8 mouse cellular contexts compared by ENCODE assay signal in the genomic region with DNA sequence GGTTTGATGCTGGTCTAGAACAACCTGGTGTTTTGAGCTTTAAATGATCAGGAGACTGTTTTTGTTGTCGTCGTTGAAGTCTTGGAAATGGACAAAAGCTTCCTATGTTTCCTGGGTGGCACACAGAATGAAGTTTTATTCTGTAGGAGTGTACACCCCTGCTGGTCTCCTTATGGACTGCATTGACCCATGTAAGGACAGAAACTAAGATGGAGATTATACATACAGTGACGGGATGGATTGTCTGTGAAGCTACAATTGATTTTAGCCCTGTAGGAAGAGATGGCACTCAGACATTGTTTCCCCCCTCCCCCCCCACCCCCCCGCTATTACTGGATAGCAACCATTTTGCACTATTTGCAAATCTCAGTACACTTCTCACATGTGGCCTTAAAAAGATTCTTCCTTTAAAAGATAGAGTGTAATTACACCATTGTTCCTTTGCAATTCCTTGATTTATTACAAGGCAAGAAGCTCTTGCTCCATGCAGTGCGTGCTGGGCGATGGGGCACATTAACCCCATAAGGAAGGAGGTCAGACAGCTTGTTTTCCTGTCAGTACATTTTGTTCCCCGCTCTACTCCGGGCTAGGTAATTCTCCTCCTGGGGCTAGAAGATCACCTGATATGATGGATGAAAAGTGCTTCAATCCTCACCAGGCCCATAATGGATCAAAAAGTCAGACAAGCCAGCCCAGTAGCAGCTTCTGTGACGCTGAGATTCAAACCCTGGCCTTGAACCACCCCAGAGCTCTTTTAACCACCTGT. TPM values are rescaled to one million over a fixed set of nuclear protein-coding genes. Genes with fewer than 3 reads are reported as not detected.
DNase-seq lines count a peak whose midpoint lies in the region; ATAC-seq and TF ChIP-seq lines count a peak whose summit lies in the region.

No protein-coding gene starts in this region.

- H3K36me3 ChIP-seq in embryonic facial prominence, embryonic 12.5 days, result no peaks in the 10 kb centered on the region
- no peaks in the 10 kb centered on the region for H3K36me3 ChIP-seq in intestine, postnatal 0 days (ENCODE audit: control insufficient read depth, insufficient read depth)
- H3K36me3 ChIP-seq in neural tube, embryonic 14.5 days (ENCODE audit: control insufficient read depth, insufficient read depth, low read length), result no peaks in the 10 kb centered on the region

- peaks cover 8% of the 10 kb centered on the region; the same call in 1 of the 2 replicates for H3K4me1 ChIP-seq in embryonic facial prominence, embryonic 12.5 days
- no peaks in the 10 kb centered on the region; the same call in 1 of the 2 replicates for H3K4me1 ChIP-seq in intestine, postnatal 0 days (replicated peaks; ENCODE audit: control insufficient read depth, insufficient read depth, low read length)
- H3K4me1 ChIP-seq in neural tube, embryonic 14.5 days (ENCODE audit: control insufficient read depth, insufficient read depth, low read length), result peaks cover 8% of the 10 kb centered on the region

- peak overlapping the region; percentile 89 for H3K4me3 ChIP-seq in gastrocnemius, adult 2 months
- H3K4me3 ChIP-seq in embryonic facial prominence, embryonic 12.5 days, result peak overlapping the region; percentile 83
- peak overlapping the region; percentile 62 for H3K4me3 ChIP-seq in intestine, postnatal 0 days (ENCODE audit: low read depth, low read length)
- peak overlapping the region; percentile 72 for H3K4me3 ChIP-seq in neural tube, embryonic 14.5 days (ENCODE audit: low read depth, low read length)

- H3K27ac ChIP-seq in gastrocnemius, adult 2 months, result peak overlapping the region; percentile 89
- H3K27ac ChIP-seq in embryonic facial prominence, embryonic 12.5 days, result peak overlapping the region; percentile 82
- no peak overlapping the region for H3K27ac ChIP-seq in intestine, postnatal 0 days (ENCODE audit: low read depth, low read length)
- H3K27ac ChIP-seq in neural tube, embryonic 14.5 days (ENCODE audit: low read depth, low read length), result peak overlapping the region; percentile 85

- no peaks in the 10 kb centered on the region for H3K9me3 ChIP-seq in embryonic facial prominence, embryonic 12.5 days
- no peaks in the 10 kb centered on the region for H3K9me3 ChIP-seq in intestine, postnatal 0 days (ENCODE audit: control insufficient read depth)
- no peaks in the 10 kb centered on the region for H3K9me3 ChIP-seq in neural tube, embryonic 14.5 days (ENCODE audit: control insufficient read depth, low read length)

- no peak for DNase-seq in gastrocnemius, adult 2 months
- DNase-seq in gastrocnemius, postnatal 10 days, result no peak
- peak; percentile 45 for DNase-seq in 3T3-L1 (ENCODE audit: low read depth, low spot score)
- no peak for DNase-seq in layer of hippocampus, postnatal 14 days (ENCODE audit: low spot score in 2 of 2)
- no peak for DNase-seq in urinary bladder, postnatal 25 days (ENCODE audit: low spot score)

- WGBS in embryonic facial prominence, embryonic 12.5 days, result 35% methylated on average over 9 of the region's 9 CpGs
- 31% methylated on average over 9 of the region's 9 CpGs for WGBS in intestine, postnatal 0 days
- 12% methylated on average over 9 of the region's 9 CpGs for WGBS in neural tube, embryonic 14.5 days

- no peaks in the 10 kb centered on the region for H3K27me3 ChIP-seq in embryonic facial prominence, embryonic 12.5 days
- H3K27me3 ChIP-seq in intestine, postnatal 0 days (replicated peaks; ENCODE audit: control insufficient read depth, insufficient read depth, low read length), result no peaks in the 10 kb centered on the region
- no peaks in the 10 kb centered on the region for H3K27me3 ChIP-seq in neural tube, embryonic 14.5 days (ENCODE audit: control insufficient read depth, insufficient read depth, low read length)

- no peak for TF ChIP-seq CTCF in gastrocnemius, adult 2 months (IDR thresholded peaks at IDR 0.05)
- TF ChIP-seq CTCF in intestine, postnatal 0 days (IDR thresholded peaks at IDR 0.05; ENCODE audit: low read depth), result peak; percentile 32

- peak overlapping the region; percentile 77 for H3K4me2 ChIP-seq in embryonic facial prominence, embryonic 12.5 days (replicated peaks)
- H3K4me2 ChIP-seq in intestine, postnatal 0 days (replicated peaks; ENCODE audit: low read depth), result peak overlapping the region; percentile 90
- H3K4me2 ChIP-seq in neural tube, embryonic 14.5 days (ENCODE audit: low read depth, low read length), result peak overlapping the region; percentile 70

- intact Hi-C loops in gastrocnemius, adult 2 months (cut with DNase I), result loop anchor here (5.0 to 10.0 kb wide), 3 partner anchors 104 to 251 kb away; a partner anchor contains a TSS

- peak overlapping the region; percentile 61 for H3K9ac ChIP-seq in embryonic facial prominence, embryonic 12.5 days
- 0 out of 2 replicates have a peak overlapping the region, but pooled peaks have one; percentile 38 for H3K9ac ChIP-seq in intestine, postnatal 0 days (ENCODE audit: low read depth, low read length)
- H3K9ac ChIP-seq in neural tube, embryonic 14.5 days (replicated peaks; ENCODE audit: low read depth, low read length), result peak overlapping the region; percentile 60

- ATAC-seq in embryonic facial prominence, embryonic 12.5 days (ENCODE audit: insufficient number of reproducible peaks, insufficient read depth, low FRiP score, low TSS enrichment), result peak; percentile 53; the same call in 1 of the 2 replicates
- ATAC-seq in intestine, postnatal 0 days, result peak; percentile 47
- peak; percentile 78 for ATAC-seq in neural tube, embryonic 14.5 days (ENCODE audit: low read depth)

RNA-seq across cellular contexts. Expression of a gene that starts 0.6 kb away (rescaled TPM):
- total RNA-seq in gastrocnemius, adult 2 months (2021), result 10 to 100 TPM; 22.9 to 24.3 TPM
- total RNA-seq in gastrocnemius, postnatal 10 days (2021), result 100 to 1,000 TPM in 1 of 2 experiments, 10 to 100 TPM in 1; 42.8 to 125 TPM
- polyA plus RNA-seq in embryonic facial prominence, embryonic 12.5 days (2016; fragmentation: Nextera tagmentation; extraction: Ambion mirVana), result 1,088 and 1,089 TPM in 2 replicates
- 1,655 and 2,242 TPM in 2 replicates for polyA plus RNA-seq in intestine, postnatal 0 days (2015; fragmentation: Nextera tagmentation; extraction: Ambion mirVana)
- 1,192 and 1,233 TPM in 2 replicates for polyA plus RNA-seq in neural tube, embryonic 14.5 days (2014; fragmentation: Nextera tagmentation; extraction: Ambion mirVana)
- 10 to 100 TPM; 78.0 to 86.2 TPM for total RNA-seq in layer of hippocampus, postnatal 14 days (2021)
